Mouse (Mus musculus) embryonic facial prominence, embryonic 12.5 days (tissue): ENCODE measurements at regions not wholly inside any gene's neighbourhood (a gene's known extent, or its start where the extent isn't known, plus 50 kb on each side); places are given as distances from the start of the nearest gene placed in this dataset.
"Not testable (repeated sequence)": the region's sequence is repeated elsewhere in the genome, so short reads cannot be mapped to it uniquely, and the experiment has no call there.

Source experiments
- ATAC-seq: fragments of 200-750 bp; cut with Nextera tagmentation; 2 replicates; pipeline ENCODE4 v1.8.0; 2017; ENCODE audit not compliant: insufficient number of reproducible peaks, insufficient read depth, low FRiP score, low TSS enrichment
- H3K27ac ChIP-seq: fragments of 300-500 bp; sonication (generic); 2 replicates; pipeline ENCODE4 v1.5.1; 2016; ENCODE audit warnings: mild to moderate bottlenecking
- H3K27me3 ChIP-seq: fragments of 300-500 bp; sonication (generic); 2 replicates; pipeline ENCODE4 v1.6.1; 2016; ENCODE audit warnings: mild to moderate bottlenecking, moderate library complexity
- H3K36me3 ChIP-seq: fragments of 300-500 bp; sonication (generic); 2 replicates; pipeline ENCODE4 v1.6.1; 2016; ENCODE audit warnings: mild to moderate bottlenecking
- H3K4me1 ChIP-seq: fragments of 300-500 bp; sonication (generic); 2 replicates; pipeline ENCODE4 v1.6.1; 2016
- H3K4me2 ChIP-seq: fragments of 300-500 bp; sonication (generic); replicated peaks from 2 replicates; pipeline ENCODE4 v1.6.1; 2016; ENCODE audit warnings: mild to moderate bottlenecking, moderate library complexity
- H3K4me3 ChIP-seq: fragments of 300-500 bp; sonication (generic); 2 replicates; pipeline ENCODE4 v1.5.1; 2016; ENCODE audit warnings: mild to moderate bottlenecking
- H3K9ac ChIP-seq: fragments of 300-500 bp; sonication (generic); 2 replicates; pipeline ENCODE4 v1.6.1; 2016; ENCODE audit warnings: mild to moderate bottlenecking, moderate library complexity
- H3K9me3 ChIP-seq: fragments of 300-500 bp; sonication (generic); 2 replicates; pipeline ENCODE4 v1.6.1; 2016; ENCODE audit warnings: mild to moderate bottlenecking, moderate library complexity
- WGBS: fragments of 180-500 bp; shearing (Covaris S2); methylation state at CpG from one replicate; pipeline ENCODE4 v1.1.7; 2016; 5-methylcytosine and 5-hydroxymethylcytosine counted together

DNA sequence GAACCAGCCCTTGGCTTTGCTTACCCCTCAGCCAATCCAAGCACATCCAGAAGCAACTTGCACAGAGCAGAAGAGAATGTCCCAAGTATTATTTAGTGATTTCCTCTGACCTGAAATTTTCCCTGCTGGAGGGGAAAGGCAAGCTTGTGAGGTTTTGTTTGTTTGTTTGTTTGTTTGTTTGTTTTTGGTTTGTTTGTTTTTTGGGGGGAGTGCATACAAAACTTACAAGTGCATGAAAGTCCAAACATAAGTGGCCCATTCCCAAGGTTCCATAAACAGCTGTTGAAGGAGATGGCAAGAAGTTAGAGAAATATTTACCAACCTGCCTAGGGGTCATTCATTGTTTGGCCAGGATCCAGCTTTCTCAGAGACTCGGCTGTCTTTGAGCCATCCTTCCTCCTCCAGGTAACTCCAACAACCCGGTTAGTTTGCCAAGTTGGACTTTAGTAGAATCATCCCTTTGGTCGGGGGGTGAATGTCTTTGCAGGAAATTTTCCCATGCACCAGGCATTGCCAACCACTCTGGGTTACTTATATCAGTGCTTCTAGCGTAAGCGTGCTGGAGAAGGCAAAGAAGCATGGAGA is 175.3 kb downstream of the Ifng start:
- Histone ChIP-seq H3K9ac (no peak overlapping the region), H3K4me3 (no peak overlapping the region), H3K27ac (no peak overlapping the region), H3K4me1 (no peaks in the 10 kb centered on the region), H3K27me3 (no peaks in the 10 kb centered on the region), H3K9me3 (no peaks in the 10 kb centered on the region), H3K4me2 (no peak overlapping the region), H3K36me3 (no peaks in the 10 kb centered on the region)
- ATAC-seq: no peak
- WGBS: 90% methylated on average over 5 of the region's 5 CpGs

DNA sequence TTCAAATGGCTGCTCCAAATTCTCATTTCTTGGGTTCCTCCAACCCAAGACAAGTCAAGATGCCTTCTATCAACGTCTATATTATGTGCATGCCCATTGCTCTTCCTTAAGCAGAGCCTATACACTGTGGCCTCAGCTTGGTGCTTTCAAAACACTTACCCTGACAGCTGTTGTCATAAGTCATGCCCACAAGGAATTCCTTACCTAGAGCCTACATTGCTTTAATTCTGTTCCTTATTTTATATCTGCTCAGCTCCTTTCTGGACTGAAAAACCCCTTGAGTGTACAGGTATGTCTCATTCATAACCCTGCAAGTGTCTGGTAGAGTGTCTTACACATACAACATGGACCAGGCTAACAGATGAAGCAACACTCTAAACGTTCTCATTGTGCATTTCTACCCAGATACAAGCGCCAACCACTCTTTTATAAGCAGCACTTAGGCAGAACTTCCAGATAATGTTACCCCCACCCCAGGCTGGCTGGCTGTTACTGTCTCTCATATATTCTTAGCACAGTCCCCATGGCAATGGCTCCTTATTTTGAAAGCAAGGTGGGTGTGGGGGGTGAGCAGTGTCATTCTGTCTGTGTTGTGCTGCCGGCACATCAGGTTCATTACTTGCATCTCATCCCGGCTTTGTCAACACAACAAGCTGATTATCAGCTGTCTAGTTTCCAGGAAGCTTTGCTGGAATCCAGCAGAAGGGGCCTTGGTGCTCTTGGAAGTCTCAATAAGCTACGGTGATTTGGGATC is 176.6 kb downstream of the Ifng start:
- H3K36me3 ChIP-seq: no peaks in the 10 kb centered on the region
- H3K27ac ChIP-seq: no peak overlapping the region
- no peaks in the 10 kb centered on the region for H3K27me3 ChIP-seq
- no peak for ATAC-seq
- WGBS: 84% methylated on average over 6 of the region's 6 CpGs
- no peaks in the 10 kb centered on the region for H3K9me3 ChIP-seq
- H3K4me2 ChIP-seq: no peak overlapping the region
- no peak overlapping the region for H3K9ac ChIP-seq
- H3K4me1 ChIP-seq: no peaks in the 10 kb centered on the region
- no peak overlapping the region for H3K4me3 ChIP-seq

DNA sequence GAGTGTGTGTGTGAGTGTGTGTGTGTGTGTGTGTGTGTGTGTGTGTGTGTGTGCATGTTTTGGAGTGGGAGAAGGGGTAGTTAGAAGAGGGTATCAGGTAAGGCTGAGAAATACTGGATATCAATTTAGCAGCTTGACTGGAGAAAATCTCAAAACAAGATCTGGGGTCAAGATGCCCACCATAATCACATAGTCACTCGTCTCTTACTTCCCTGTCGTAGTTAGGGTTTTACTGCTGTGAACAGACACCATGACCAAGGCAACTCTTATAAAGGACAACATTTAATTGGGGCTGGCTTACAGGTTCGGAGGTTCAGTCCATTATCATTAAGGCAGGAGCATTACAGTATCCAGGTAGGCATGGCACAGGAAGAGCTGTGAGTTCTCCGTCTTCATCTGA is 177.4 kb downstream of the Ifng start:
- H3K4me3 ChIP-seq, H3K27me3 ChIP-seq: not testable (repeated sequence)

DNA sequence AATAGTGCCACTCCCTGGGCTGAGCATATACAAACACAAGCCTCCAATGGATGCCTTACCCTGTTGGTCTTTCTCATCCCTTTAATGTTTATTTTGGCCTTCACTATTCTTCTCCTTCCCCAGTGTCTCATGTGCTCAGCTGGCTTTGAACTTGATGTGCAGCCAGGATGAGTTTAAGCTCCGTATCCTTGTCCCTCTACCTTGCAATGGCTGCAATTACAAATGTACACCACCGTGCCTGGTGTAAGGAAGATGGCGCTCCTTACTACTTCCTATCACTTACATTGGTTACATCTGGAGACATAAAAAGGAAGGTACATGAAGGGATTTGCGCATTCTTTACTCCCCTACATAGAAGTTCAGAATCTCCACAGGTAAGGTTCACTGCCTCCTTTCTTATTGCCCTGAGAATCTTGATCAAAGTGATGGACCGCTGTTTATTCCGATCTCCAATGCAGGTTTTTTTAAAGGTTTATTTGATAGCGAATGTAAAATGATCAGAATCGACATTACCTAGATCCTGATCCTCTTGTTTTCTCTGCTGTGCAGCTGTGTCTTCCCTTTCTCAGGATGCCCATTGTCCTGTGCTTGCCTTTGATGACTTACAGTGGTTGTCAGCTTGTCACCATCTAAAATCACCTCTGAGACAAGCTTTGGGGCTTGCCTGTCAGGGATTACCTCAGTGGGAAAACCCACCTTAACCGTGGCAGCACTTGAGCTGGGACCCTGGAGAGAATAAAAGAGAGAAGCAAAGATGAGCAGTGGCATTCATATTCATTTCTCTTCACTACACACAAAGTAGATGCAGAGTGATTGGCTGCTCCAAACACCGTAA is 178.1 kb downstream of the Ifng start:
- H3K4me1 ChIP-seq: no peaks in the 10 kb centered on the region
- no peak overlapping the region for H3K9ac ChIP-seq
- H3K9me3 ChIP-seq: no peaks in the 10 kb centered on the region
- no peaks in the 10 kb centered on the region for H3K36me3 ChIP-seq
- no peak overlapping the region for H3K4me3 ChIP-seq
- H3K27me3 ChIP-seq: no peaks in the 10 kb centered on the region
- no peak overlapping the region for H3K27ac ChIP-seq
- no peak overlapping the region for H3K4me2 ChIP-seq
- WGBS: 91% methylated on average over 10 of the region's 10 CpGs
- ATAC-seq: no peak

More for the DNA sequence above, 177.4 kb downstream of the Ifng start:
- H3K4me2 ChIP-seq, H3K27ac ChIP-seq, H3K4me1 ChIP-seq, ATAC-seq, H3K9ac ChIP-seq, H3K36me3 ChIP-seq, H3K9me3 ChIP-seq: not testable (repeated sequence)
- 94% methylated on average over 4 of the region's 4 CpGs for WGBS

DNA sequence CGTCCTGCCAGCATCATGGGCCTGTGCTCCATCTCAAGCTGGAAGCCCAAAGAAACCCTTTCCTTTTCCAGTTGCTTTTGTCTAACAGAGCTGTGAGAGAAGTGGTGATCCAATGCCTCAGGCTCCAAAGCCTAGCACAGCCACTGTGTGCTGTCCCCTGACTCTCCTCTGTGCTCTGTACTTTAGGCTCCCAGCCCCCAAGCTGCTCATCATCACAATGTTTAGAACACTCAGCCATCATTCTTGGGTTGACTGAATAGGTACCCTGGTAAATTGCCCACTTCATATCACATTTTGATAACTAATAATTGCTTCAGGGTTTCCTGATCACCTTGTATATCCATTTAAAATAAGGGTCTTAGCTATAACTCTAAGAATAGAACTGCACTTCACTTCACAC is 178.8 kb downstream of the Ifng start:
- Histone ChIP-seq H3K27me3 (no peaks in the 10 kb centered on the region), H3K36me3 (no peaks in the 10 kb centered on the region), H3K4me2 (no peak overlapping the region), H3K9ac (no peak overlapping the region), H3K27ac (no peak overlapping the region), H3K4me1 (no peaks in the 10 kb centered on the region), H3K9me3 (no peaks in the 10 kb centered on the region), H3K4me3 (no peak overlapping the region)
- 80% methylated on average over 1 of the region's 1 CpGs for WGBS
- ATAC-seq: no peak

DNA sequence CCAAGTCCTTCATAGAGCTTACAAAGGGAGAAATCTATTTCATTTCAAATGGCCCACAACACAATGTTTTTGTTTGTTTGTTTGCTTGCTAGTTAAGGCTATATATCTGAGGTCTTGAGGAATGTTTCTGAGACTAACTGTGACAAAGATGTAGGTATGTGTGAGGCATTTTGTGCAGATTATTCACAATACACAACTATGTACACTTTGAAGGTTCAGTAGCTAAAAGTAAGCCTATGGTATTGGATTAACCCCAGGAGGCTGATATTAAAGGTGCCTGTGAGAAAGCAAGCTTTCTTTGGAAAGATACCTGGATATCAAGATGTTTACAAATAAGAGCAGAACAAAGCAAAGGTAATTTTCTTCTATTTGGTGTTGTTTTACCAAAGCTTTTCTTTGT is 179.8 kb downstream of the Ifng start:
- no peak overlapping the region for H3K4me3 ChIP-seq
- no peaks in the 10 kb centered on the region for H3K9me3 ChIP-seq
- H3K36me3 ChIP-seq: no peaks in the 10 kb centered on the region
- H3K27ac ChIP-seq: no peak overlapping the region
- no peaks in the 10 kb centered on the region for H3K27me3 ChIP-seq
- no peak overlapping the region for H3K9ac ChIP-seq
- ATAC-seq: no peak
- H3K4me1 ChIP-seq: no peaks in the 10 kb centered on the region
- H3K4me2 ChIP-seq: no peak overlapping the region

DNA sequence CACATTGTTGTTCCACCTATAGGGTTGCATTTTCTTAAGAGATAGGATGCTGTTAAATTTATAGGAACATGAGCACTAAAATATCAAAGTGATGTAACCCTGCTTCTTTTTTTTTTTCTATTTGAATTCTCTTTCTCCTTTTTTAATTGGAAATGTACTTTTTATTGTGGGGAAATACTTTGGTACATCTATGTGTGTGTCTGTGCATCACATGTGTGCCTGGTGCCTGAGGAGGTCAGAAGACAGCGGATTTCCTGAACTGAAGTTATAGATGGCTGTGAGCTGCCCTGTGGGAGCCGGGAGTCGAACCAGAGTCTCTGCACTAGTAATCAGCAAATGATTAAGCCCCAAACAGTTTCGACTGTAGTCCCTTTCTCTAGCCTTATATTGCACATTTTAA is 180.7 kb downstream of the Ifng start:
- Histone ChIP-seq H3K27ac (no peak overlapping the region), H3K4me1 (no peaks in the 10 kb centered on the region), H3K4me2 (no peak overlapping the region), H3K9ac (no peak overlapping the region), H3K4me3 (no peak overlapping the region), H3K36me3 (no peaks in the 10 kb centered on the region), H3K9me3 (no peaks in the 10 kb centered on the region), H3K27me3 (no peaks in the 10 kb centered on the region)
- 84% methylated on average over 4 of the region's 4 CpGs for WGBS
- ATAC-seq: no peak

DNA sequence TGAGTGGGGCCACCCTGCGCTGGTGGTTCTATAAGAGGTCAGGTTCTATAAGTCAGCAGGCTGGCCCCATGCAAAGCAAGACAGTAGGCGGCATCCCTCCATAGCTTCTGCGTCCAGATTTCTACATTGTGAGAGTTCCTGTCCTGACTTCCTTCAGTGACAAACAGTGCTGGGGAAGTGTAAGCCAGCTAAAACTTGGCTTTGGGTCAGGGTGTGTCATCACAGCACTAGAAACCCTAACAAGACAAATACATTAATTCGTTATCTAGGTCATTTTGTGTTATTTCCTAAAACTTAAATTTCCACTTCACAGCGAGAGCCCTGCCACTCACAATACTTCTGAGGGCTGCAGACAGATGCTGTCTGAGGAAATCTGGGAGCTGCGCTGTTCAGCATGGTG is 181.3 kb downstream of the Ifng start:
- Histone ChIP-seq H3K4me1 (no peaks in the 10 kb centered on the region), H3K27ac (no peak overlapping the region), H3K4me2 (no peak overlapping the region), H3K4me3 (no peak overlapping the region), H3K9me3 (no peaks in the 10 kb centered on the region), H3K9ac (no peak overlapping the region), H3K27me3 (no peaks in the 10 kb centered on the region), H3K36me3 (no peaks in the 10 kb centered on the region)
- no peak for ATAC-seq
- WGBS: 86% methylated on average over 6 of the region's 6 CpGs

DNA sequence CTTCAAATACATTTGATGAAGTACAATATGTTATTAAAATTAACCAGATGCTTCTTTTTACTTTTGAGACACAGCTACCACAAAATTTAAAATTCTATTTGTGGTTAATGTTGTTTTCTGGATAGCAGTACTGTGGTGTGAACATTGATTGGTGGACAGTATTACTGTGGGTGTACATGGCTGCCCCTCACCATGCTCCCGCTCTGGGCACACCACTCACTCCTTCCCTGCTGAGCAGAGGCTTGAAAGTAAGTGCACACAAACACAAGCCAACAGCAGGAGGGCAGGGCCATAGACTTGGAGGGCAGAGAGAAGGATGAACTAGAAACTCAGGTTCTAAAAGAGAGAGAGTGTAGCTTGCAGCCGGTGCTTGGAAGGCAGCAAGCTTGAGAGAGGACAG is 182.1 kb downstream of the Ifng start:
- no peaks in the 10 kb centered on the region for H3K9me3 ChIP-seq
- H3K4me1 ChIP-seq: no peaks in the 10 kb centered on the region
- no peaks in the 10 kb centered on the region for H3K36me3 ChIP-seq
- H3K27ac ChIP-seq: no peak overlapping the region
- no peak for ATAC-seq
- H3K27me3 ChIP-seq: no peaks in the 10 kb centered on the region
- H3K4me2 ChIP-seq: no peak overlapping the region
- WGBS: 88% methylated on average over 2 of the region's 2 CpGs
- no peak overlapping the region for H3K4me3 ChIP-seq
- no peak overlapping the region for H3K9ac ChIP-seq

DNA sequence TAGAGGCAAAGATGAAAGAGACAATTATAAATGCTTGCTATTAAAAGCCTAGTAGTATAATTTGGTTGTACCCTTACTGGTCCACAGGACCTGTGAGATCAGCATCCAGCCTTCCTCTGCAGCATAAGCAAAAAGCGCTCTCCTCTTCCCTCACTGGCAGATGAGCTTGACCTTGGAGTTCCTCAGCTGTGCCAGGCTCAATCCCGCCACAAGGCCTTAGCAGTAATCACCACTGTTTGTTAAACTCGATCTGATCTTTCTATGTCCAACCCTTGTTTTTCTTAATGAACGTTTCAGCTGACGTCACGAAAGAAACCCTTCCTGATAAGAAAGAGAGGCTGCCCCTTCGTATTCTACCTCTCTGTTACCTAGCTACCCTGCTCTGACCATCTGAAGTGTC is 183.5 kb downstream of the Ifng start:
- Histone ChIP-seq H3K4me2 (no peak overlapping the region), H3K27me3 (no peaks in the 10 kb centered on the region), H3K4me3 (no peak overlapping the region), H3K9ac (no peak overlapping the region), H3K4me1 (no peaks in the 10 kb centered on the region), H3K27ac (no peak overlapping the region), H3K36me3 (no peaks in the 10 kb centered on the region), H3K9me3 (no peaks in the 10 kb centered on the region)
- no peak for ATAC-seq
- 87% methylated on average over 7 of the region's 7 CpGs for WGBS

DNA sequence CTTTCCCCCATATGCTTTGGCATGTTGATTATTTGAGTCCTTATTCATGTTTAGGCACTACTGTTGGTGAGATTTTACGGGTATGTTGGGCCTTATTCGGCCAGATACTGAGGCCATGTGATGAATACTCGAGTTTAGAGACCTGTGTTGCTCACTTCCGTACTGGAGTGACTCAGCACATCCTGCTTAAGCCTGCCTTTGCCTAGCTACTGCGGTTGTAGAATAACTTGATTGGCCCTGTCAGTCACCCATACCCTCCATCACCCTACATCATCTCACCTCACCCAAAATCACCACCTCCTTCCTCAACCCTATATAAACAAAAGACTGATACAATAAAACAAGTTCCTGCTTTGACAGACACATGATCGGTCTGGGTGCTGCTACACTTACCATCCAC is 187.2 kb downstream of the Ifng start:
- Histone ChIP-seq H3K4me2 (no peak overlapping the region), H3K9ac (no peak overlapping the region), H3K4me1 (no peaks in the 10 kb centered on the region), H3K27ac (no peak overlapping the region), H3K36me3 (no peaks in the 10 kb centered on the region), H3K9me3 (no peaks in the 10 kb centered on the region), H3K4me3 (no peak overlapping the region), H3K27me3 (no peaks in the 10 kb centered on the region)
- ATAC-seq: no peak
- WGBS: 85% methylated on average over 6 of the region's 6 CpGs
